Mouse (Mus musculus) spleen, adult 12 weeks (tissue): ENCODE measurements around the gene Pigq.
A peak's percentile ranks its signal among the peaks of the same experiment; 100 is the strongest.

ENCODE experiments used
- DNase-seq: peaks from one replicate; pipeline ENCODE4 v3.0.0; 2022; ENCODE audit warnings: low spot score

Pigq gene

DNA sequence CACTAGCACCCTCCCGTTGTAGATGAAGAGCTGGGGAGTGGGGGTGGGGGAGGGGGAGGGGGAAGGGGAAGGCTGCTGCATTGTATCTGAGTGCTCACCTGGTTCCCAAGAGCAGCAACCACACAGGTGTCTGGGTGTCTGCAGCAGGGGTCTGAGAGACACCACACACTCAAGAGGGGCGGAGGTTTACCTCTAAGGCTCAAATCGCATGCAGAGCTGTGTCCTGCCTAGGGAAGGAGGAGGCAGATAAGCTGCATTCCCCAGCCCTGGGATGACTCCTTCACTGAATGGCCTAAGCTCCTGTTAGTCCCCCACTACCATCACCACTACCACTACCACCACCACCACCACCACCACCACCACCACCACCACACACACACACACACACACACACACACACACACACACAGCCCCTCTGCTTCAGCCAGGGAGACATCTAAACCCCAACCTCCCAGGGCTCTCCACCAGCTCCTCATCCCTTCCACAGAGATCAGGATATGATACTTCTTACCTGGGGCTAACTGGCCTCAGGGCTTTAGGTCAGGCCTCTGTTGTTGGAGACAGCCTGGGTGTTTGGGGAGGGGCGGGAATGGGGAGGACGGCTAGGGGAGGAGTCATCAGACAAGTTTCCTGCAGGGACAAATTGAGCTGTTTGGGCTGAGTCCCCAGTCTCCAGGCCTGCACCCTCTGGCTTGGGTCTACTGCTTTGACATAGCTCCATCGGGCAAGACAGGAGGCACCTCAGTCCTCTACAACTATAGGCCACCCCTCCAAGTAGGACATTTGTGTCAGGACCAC lies at the start of gene Pigq, which contains the start of gene Nhlrc4:
Pigq (minus strand) TSS at position 571 of the 798 bp plus-strand sequence.
Nhlrc4 (minus strand) TSS at position 596 of the 798 bp plus-strand sequence.
- no peak for DNase-seq

DNA sequence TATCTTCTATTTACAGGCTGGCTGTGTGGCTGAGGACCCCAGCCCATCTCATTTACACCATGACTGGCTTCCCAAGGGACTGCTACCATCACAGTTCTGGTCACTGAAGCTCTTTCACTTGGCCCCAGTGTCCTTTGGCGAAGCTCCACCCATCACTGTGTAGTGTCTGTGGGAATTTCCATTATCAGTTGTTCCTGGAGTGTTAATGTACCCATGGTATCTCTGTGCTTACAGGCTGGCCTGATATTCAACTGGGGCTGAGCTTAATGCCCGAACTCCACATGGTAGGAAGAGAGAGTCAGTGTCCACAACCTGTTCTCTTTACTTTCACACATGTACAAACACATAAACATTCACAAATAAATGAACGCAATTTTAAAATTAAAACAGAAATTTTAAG lies 48.8 kb upstream of the Pigq start:
- no peak for DNase-seq

DNA sequence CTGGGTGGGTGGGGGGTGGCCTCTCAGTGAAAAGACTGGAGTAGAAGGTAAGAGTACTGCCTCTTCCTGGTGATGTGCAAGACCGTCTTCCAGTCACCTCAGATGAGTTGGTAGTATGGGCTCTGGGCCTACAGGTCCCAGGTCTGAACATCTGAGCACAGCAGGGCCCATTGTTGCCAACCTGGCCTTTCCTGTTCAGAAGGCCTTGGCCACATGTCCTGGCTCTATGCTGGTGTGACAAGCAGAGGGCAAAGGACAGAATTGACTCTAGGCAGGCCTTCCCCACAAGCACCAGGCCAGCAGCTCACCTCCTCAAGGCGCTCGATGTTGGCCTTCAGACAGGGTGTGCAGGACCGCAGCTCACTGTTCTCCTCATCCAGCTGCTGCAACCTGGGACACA lies 47.5 kb upstream of the Pigq start:
- no peak for DNase-seq

DNA sequence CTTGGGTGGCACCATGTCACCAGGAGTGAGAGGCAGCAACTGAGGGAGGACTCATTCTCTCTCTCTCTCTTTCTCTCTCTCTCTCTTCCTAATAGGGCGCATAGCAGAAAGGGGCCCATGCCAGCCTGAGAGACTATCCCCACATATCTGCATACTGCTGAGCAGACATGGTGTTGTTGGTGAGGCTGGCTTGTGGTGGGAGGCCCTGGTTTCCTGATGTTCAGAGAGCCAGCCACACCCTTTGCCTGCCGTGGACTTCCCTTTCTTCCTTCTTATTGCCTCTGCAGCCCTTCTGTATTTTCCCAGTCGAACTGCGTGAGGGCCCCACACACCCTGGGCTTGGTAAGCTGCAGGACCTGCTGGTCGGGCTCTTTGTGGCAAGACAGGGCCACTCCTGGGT lies 45.6 kb upstream of the Pigq start:
- DNase-seq = no peak

DNA sequence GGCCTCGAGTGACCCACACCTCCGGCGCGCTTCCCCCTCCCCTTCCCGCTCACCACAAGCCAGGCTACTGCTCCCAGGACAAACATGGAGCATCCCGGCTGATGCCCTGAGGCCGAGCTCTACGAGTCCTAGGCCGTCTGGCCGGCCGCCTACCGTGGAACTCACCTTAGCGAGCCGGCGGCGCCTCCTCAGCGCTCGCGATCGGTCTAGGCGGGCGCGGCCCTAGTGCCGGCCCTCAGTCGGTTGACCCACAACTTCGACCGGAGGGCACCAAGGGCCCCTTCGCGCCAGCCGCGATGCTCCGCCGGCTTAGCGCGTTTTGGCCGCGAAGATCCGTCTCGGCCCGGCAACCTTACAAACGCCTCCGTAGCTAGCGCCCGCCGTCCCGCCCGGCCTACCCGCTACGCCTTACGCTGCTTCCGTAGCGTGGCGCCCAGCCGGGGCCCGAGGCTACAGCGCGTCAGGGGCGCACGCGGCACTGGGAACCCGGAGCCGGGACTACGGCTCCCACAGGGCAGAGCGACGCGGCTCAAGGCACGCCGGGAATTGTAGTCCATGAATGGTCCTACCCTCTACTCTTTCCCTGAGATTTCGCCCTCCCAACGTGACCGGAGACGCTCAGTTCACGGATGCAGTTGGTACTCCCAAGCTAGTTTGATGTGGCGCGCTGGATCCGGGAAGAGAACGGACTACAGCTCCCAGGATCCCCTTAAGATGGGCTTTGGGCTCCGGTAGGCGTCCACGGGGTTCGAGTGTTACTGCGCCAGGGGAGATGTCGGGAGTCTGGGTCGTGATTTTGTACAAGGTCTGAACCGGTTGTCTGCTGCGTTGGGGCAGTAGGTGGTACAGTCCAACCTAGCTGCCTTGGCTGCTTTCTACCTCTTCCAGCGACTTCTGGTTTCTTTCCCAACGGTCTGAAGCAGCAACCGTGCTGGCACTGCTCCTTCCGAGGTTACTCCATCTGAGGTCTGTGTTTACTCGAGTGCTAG lies 40.9 kb upstream of the Pigq start, which contains the start of gene Capn15:
Capn15 (minus strand) TSS at position 491 of the 989 bp plus-strand sequence.
- peak; percentile 82 for DNase-seq

DNA sequence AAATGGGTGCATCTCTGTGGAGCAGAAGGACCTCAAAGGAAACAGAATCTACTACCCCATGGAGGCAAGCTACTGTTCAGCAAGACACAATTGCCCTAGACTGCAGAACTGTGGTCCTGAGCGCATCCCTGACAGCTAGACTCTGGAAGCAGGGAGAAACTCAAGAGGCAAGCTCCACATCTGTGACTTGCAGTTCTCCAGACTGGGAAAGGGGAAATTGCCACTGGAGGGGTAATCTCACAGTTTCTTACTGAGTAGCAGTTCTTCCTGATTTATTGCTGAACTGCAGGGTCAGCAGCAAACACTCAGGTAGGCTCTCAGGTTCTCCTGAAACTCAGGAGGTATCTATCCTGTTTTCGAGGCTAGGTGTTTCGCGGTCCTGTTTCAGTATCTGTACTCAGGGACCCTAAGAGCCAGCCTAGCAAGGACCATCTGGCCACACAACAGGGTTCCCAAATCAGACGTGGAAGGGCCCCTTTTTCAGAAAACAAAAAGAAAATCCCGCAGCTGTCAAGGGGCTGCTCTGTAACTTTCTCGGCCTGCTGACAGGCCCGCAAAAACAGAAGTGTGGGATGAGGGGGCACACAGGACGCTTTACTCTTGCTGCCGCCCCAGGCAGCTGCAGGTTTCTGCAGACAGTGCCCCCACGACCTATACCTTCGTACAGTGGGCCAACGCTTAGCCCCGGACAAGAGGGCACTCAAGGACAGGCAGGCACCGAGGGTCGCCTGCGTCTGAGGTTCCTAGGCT lies 40.0 kb upstream of the Pigq start:
- no peak for DNase-seq

DNA sequence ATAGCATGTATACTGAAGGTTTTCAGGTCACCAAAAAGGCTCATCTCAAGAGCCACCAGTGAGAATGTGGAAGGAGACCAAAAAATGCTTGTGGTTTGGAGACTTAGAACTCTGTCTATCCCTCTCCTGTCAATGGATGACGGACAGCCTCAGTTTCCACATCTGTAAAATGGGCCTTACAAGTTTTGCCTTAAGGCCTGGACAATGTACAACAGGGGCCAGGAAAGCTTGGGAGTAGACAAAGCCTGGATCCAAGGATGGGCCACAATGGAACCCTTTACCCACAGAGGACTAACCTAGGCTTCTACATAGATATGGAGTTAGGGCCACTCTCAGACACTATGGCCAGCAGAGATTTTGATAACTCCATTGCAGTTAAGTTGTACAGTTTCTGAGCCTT lies 39.3 kb upstream of the Pigq start:
- DNase-seq = no peak

DNA sequence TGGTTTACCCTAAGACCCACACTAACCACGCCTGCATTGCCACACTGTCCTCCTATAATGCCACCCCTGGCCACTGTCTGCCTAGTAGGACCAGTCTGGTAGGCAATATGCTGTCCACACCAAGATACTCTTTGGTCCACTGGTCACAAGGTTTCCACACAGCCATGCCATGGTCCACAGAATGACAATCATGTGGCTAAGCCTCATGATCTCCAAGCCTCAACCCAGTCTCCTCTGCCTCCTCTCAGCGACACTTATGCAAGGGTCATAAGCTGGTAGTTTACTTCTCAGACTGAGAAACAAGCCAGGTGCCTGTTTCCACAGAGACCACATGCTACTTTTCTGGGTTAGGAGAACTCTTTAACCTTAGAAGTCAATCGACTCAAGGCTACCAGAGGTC lies 38.2 kb upstream of the Pigq start:
- DNase-seq = no peak

DNA sequence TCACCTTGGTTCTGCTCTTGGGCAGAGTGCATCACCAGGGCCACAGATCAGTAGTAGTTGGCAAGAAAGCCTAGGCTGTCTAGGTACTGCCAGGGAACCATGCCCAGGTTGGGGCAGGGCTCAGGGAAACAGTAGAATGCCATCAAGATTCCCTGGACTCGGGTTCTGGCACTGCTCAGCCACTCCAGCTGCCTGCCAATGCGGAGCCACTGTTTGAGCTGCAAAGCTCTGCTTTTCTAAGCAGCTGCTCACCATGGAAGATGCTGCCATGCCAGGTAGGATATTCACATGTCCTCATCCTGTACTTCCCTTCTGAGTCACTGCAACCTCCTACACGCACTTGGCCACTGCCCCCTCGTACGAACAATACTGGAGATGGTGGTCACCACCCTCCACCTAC lies 36.1 kb upstream of the Pigq start:
- DNase-seq = no peak

DNA sequence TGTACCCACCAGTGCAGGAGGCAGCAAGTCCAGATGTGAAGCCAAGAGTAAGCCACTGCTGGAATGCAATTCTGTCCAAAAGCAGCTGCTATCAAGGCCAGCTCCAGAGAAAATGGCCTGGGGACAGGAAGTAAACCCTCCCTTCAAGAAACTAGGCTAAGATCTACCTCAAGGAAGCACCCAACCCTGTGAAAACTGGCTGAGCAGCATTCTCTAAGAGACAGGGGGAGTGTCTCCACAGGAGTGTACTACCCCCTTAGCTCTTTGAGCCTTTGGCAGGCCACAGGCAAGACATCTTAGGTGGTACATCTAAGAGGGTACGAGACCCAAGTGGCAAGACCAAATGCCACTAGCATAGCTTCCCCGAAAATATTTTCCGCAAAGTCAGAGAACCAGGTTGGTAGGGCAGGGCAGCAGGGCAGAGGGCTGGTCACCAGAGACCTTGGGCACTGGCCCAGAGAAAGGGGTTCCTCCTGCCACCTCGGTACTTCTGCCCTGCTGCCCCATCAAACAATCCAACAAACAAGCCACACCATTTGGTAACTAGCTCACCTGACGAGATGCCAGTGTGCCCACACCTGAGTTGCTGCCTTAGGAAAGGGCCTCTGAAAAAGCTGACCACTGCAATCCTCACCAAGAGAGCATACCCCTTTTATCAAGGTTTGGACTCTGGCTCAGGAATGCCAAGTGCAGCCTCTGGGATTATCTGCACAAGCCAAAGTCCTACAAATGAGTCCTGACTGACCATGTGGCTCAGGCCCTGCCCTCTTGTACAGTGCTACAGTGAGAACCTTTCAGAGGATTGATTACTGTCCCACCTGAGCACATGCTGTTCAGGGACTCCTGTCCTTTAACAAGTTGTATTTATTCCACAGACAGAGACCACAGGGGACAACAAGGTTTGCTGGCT lies 35.3 kb upstream of the Pigq start:
- DNase-seq = no peak

DNA sequence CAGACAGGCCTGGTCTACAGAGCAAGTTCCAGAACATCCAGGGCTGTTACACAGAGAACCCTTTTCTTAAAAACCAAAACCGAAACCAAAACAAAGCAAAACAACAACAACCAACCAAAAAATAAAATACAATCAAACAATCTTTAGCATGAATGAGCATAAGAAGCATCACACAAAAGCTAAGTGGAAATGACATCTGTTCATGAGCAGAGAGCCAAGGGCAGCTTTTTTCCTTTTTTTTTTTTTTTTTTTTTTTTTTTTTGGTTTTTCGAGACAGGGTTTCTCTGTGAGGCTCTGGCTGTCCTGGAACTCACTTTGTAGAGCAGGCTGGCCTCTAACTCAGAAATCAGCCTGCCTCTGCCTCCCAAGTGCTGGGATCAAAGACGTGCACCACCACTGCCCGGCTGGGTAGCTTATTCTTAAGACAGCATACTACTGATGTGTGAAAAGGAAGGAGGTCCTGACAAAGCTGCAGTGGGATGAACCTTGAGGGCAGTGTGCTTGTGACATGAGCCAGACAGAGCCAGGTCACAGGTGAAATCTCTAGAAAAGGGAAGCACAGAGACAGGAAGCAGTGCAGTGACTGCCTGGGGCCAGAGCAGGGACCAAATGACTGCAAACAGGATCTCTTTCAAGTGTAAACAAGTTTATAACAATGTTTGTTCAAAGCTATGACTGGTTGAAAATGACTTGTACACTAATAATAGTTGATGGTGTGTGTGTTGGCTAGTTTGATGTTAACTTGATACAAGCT lies 26.4 kb upstream of the Pigq start:
- DNase-seq = no peak

DNA sequence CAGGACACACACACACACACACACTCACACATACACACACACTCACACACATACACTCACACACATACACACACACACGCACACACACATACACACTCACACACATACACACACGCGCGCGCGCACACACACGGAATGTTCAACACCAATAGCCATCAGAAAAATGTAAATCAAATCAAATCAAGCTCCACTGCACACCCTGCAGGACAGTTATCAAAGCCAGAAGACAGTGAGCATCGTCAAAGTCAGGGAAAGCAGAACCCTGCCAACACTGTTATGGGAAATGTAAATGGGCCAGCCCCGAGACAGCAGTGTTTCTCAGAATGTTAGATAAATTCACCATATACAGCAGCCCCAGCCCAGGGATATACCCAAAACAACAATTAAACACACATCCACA lies 25.7 kb upstream of the Pigq start:
- DNase-seq = no peak

DNA sequence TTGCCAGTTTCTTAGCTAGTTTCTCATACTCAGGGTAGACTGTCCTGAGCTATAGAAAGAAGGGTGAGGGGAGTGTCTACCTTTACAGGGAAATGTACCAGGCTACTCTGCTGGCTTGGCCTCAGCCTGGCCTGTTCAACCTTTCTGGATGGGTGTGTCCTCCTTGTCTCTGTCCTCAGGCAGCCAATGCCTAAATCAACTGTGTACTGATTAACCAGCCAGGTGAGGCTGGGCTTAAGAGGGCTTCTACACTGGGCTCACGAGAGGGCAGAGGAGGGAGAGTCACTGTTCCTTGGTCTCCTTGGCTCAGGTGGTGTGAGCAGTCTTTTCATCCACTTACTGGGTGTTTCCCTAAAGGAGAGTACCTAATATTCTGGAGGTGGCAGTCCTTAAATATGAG lies 23.4 kb upstream of the Pigq start:
- DNase-seq = no peak

DNA sequence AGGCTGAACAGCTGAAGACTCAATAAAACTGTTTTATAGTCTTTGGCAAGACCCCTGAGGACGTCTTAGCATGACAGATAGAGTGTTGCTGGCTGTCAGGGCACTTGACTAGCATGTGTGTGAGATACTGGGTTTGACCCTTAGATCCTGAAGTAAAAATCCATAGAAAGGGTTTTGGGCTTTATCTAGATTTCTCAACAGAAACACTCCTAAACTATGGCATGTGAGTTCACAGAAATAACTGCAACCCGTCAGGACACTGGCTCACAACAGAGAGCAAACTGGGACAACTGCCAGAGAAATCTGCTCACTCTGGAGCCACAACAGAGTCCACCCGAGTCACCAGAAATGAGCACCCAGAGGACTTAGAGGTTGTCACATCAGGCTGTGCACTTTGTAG lies 22.9 kb upstream of the Pigq start:
- DNase-seq = no peak

DNA sequence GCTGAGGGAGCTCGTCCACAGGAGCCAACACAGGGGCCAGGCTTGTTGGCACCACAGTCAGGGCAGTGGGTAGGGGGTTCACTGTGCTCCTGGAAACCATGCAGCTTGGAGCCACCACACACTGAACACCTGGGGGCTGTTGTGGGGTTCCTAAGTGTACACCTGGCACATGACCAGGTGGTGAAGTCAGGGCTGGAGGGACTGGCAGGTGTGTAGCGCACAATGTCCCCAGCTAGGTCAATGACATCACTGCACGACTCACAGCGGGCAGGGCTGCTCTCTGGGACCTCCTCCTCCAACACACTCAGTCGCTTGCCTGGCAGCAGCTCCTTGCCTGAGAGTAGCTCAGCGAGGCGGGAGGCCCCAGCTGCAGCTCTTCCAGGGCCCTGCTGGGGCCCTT lies 19.5 kb upstream of the Pigq start:
- no peak for DNase-seq

DNA sequence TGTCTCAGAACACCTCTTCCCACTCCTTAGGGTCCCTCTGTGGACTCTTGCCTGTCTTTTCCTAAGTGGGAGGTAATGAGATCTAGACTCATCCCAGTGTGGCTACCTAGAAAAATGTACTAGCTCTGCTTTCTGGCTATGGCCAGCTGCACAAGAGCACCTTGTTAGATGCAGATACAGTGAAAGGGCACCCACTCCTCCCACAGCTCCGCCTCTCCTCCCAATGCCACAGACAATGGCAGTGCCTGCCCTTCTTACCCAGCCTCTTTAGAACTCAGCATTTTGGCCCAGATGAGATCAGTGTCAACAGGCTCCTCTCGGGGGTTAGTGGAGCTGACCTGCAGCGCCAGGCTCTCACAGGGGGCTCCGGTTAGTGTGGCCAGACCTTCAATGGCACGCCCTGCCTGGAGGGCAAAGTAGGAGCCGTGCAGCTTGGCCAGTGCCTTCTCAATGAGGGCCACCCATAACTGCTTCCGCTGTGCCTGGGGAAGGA lies 17.7 kb upstream of the Pigq start:
- no peak for DNase-seq

DNA sequence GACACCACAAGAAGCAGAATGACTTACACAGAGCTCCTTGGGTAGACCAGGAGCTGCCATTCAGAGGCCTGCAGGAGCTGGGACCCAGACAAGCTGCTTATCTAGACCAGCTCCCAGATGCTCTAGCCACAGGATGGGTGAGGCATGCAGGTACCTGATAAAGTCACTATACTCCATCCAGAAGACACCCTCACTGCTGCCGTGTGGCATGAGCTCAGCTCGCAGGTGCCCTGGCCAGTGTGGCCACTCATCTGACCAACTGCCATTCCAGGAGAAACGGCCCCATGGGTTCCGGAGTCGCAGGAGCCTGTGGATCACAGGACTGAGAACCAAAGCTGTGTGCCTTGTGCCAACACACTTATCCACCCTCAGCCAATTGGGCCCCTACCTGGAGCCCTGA lies 16.8 kb upstream of the Pigq start:
- peak; percentile 64 for DNase-seq

DNA sequence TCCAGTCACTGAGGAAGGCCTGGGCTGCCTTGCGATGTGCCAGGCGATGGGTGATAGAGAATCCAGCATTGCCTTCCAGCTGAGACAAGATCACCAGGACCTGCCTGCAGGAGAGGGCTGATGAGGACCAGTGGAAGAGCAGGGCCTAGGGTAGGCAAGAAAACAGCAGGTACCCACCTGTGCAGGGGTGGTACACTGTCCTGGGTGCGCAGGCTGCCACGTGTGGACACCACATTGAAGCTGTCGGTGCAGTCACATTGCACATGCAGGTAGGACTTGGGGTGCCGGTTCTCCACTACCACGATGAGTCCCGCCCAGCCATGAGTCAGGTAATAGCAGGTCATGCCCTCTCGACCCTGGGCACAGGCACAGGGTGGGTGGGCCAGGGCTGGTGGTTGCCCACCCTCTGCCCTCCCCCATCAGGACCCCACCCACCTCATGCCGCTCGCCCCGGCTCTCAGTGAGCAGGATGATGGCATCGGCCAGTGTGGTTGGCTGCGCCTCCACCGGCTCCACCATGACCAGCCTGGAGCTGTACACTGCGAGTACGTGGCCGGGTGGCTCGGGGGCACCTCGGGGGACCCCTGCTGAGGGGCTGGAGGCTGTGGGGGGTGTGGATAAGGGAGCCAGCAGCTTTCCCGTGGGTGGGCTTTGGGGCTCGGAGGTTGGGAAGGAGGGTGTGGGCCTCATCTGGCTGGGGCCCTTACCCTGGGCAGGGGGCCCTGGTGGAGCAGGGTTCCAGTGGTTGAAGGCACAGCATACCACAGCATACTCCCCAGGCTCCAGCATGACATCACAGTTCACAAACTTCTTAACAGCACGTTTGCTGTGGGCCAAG lies 15.1 kb upstream of the Pigq start:
- no peak for DNase-seq

DNA sequence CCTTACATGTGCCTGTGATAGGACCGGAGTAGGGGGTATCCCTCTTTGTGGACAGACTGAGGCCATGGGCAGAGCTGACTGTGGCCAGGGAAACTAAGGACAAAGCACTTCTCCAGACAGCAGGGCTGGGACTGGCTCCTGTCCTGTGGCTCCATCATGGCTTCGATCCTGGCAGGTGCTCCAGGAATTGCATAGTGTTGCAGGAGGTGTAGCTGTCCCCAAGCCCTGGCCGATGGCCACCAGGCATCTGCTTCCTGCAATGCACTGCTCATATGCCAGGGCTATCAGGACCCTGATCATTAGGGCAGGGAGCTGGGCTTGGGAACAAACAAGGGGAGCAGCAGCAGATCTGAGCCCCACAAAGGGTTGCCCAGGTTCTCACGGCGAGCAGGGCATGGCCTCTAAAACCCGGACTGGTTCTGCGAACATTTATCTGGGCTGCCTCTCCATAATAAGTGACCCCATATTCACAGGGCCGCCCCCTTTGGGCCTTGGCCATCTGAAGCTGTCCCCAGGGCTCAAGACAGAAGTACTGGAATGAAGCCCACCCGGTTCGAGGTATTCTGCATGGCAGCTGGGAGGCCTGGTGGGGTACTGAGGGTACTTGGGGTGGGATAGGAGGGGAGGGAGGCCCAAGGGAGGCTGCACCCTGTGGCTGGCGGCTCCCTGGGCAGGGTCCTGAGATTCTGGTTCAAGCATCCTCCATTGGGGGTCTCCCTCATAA lies 14.2 kb upstream of the Pigq start:
- DNase-seq = no peak
